Mouse (Mus musculus) embryonic facial prominence, embryonic 12.5 days (tissue): ENCODE measurements around the gene Btrc. TPM values are rescaled to one million over a fixed set of nuclear protein-coding genes. Genes with fewer than 3 reads are reported as not detected.
A peak's percentile ranks its signal among the peaks of the same experiment; 100 is the strongest.

Source experiments
- ATAC-seq: fragments of 200-750 bp; cut with Nextera tagmentation; 2 replicates; pipeline ENCODE4 v1.8.0; 2017; ENCODE audit not compliant: insufficient number of reproducible peaks, insufficient read depth, low FRiP score, low TSS enrichment
- H3K27ac ChIP-seq: fragments of 300-500 bp; sonication (generic); 2 replicates; pipeline ENCODE4 v1.5.1; 2016; ENCODE audit warnings: mild to moderate bottlenecking
- H3K27me3 ChIP-seq: fragments of 300-500 bp; sonication (generic); 2 replicates; pipeline ENCODE4 v1.6.1; 2016; ENCODE audit warnings: mild to moderate bottlenecking, moderate library complexity
- H3K36me3 ChIP-seq: fragments of 300-500 bp; sonication (generic); 2 replicates; pipeline ENCODE4 v1.6.1; 2016; ENCODE audit warnings: mild to moderate bottlenecking
- H3K4me1 ChIP-seq: fragments of 300-500 bp; sonication (generic); 2 replicates; pipeline ENCODE4 v1.6.1; 2016
- H3K4me2 ChIP-seq: fragments of 300-500 bp; sonication (generic); replicated peaks from 2 replicates; pipeline ENCODE4 v1.6.1; 2016; ENCODE audit warnings: mild to moderate bottlenecking, moderate library complexity
- H3K4me3 ChIP-seq: fragments of 300-500 bp; sonication (generic); 2 replicates; pipeline ENCODE4 v1.5.1; 2016; ENCODE audit warnings: mild to moderate bottlenecking
- H3K9ac ChIP-seq: fragments of 300-500 bp; sonication (generic); 2 replicates; pipeline ENCODE4 v1.6.1; 2016; ENCODE audit warnings: mild to moderate bottlenecking, moderate library complexity
- H3K9me3 ChIP-seq: fragments of 300-500 bp; sonication (generic); 2 replicates; pipeline ENCODE4 v1.6.1; 2016; ENCODE audit warnings: mild to moderate bottlenecking, moderate library complexity
- WGBS: fragments of 180-500 bp; shearing (Covaris S2); methylation state at CpG from one replicate; pipeline ENCODE4 v1.1.7; 2016; 5-methylcytosine and 5-hydroxymethylcytosine counted together
- polyA plus RNA-seq: library from polyadenylated mRNA; unstranded; fragments of >200 nt; fragmentation: Nextera tagmentation; extraction: Ambion mirVana; gene quantifications from 2 replicates; pipeline ENCODE4 v1.2.1, GENCODE M21; 2016

The Btrc gene
- polyA plus RNA-seq, 1 experiment from 2014 or later: 59.4 TPM

GRCm38 (mm10) chr19:45447886-45448285 lies 84.4 kb downstream of the Btrc start:
- Histone ChIP-seq H3K36me3 (no peaks in the 10 kb centered on the region), H3K27me3 (no peaks in the 10 kb centered on the region), H3K4me3 (no peak overlapping the region), H3K27ac (no peak overlapping the region), H3K4me1 (peaks cover 3% of the 10 kb centered on the region; the same call in 1 of the 2 replicates), H3K9ac (no peak overlapping the region), H3K4me2 (no peak overlapping the region), H3K9me3 (no peaks in the 10 kb centered on the region)
- no peak for ATAC-seq
- 88% methylated on average over 1 of the region's 1 CpGs for WGBS

DNA sequence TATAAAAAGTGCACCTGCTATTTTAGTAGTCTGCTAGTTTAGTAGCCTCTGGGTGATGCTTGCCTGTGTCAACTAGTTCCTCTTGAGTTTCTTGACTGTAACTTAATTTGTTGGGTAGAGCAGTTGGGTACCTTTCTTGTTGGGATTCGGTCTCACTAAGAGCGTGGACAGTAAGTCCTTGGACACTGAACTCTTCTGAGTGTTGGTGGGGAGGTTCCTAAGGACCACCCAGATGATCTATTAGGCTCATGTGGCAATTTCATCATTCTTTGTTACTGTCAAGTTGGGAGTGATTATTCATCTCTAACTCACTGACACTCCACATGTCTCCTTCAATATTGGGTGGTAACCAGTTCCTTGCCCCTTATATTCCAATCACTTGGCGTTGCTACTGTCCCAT lies 90.9 kb downstream of the Btrc start:
- H3K27ac ChIP-seq: no peak overlapping the region

DNA sequence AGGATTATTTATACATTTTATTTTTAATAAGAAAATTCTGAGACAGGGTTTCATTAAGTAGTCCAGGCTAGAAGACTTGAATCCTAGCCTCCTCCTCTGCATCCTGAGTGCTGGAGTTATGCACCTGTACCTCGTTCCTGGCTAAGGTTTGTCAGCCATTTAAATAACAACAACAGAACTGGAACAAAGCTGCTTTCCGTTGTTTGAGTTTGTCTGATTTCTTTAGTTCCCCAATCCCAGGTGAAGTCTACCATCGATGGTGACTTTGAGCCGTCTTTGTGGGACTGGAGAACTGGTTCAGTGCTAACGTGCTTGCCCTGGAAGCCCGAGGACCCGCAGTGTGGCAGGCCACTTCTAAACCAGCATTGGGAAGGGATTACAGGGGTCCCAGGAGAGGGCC lies 93.4 kb downstream of the Btrc start:
- H3K4me1 ChIP-seq: 0 out of 2 replicates have a peak, but pooled peaks cover 8% of the 10 kb centered on the region
- no peak overlapping the region for H3K4me3 ChIP-seq
- 88% methylated on average over 7 of the region's 7 CpGs for WGBS
- no peaks in the 10 kb centered on the region for H3K36me3 ChIP-seq
- H3K9me3 ChIP-seq: no peaks in the 10 kb centered on the region
- no peak overlapping the region for H3K27ac ChIP-seq
- no peak overlapping the region for H3K4me2 ChIP-seq
- no peaks in the 10 kb centered on the region for H3K27me3 ChIP-seq
- H3K9ac ChIP-seq: no peak overlapping the region
- ATAC-seq: no peak

More for the DNA sequence above, 90.9 kb downstream of the Btrc start:
- no peak overlapping the region for H3K9ac ChIP-seq
- no peak overlapping the region for H3K4me2 ChIP-seq
- H3K4me3 ChIP-seq: no peak overlapping the region
- 0 out of 2 replicates have a peak, but pooled peaks cover 5% of the 10 kb centered on the region for H3K4me1 ChIP-seq
- no peaks in the 10 kb centered on the region for H3K27me3 ChIP-seq
- 96% methylated on average over 3 of the region's 3 CpGs for WGBS
- ATAC-seq: no peak
- no peaks in the 10 kb centered on the region for H3K36me3 ChIP-seq
- H3K9me3 ChIP-seq: no peaks in the 10 kb centered on the region

- ATAC-seq: no peak
- H3K27ac ChIP-seq: no peak overlapping the region
Observed at GRCm38 (mm10) chr19:45458702-45459101, 95.2 kb downstream of the Btrc start.

DNA sequence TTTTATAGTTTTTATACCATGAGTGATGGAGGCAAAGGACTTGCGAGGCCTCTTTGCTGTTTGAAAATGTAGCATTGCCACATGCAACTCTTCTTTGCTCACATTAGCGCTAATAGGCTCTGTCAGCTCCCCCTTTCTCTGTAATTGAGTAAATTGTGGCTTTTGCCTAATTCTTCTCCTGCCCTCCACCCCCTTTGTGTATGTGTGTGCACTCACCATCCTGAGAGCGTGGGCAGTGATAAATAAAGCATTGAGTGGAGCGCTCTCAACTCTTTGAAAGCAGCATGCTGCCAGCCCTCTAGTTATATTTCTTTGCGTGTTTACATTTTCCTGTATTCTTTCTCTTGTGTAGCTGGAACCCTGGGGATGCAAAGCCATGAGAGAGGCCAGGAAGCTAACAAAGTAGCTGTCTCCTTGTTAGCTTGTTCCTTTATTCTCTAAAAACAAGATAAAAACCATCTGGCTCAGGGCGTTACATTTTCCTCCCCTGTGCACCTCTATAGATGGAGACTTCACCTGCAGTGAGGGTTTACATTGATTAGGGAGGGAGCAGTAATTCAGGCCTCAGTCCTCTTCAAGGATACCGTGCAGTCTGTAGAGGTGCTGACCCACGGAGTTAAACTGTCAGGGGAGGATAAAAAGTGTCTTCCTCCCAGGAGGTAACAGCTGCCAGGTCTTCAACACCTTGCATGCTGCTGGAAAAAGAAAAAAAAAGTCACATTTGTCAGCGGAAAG lies 96.6 kb downstream of the Btrc start:
- Histone ChIP-seq H3K36me3 (no peaks in the 10 kb centered on the region), H3K4me3 (no peak overlapping the region), H3K9me3 (no peaks in the 10 kb centered on the region), H3K9ac (no peak overlapping the region), H3K27me3 (no peaks in the 10 kb centered on the region), H3K27ac (no peak overlapping the region), H3K4me2 (no peak overlapping the region), H3K4me1 (0 out of 2 replicates have a peak, but pooled peaks cover 8% of the 10 kb centered on the region)
- no peak for ATAC-seq
- 46% methylated on average over 9 of the region's 9 CpGs for WGBS

More at GRCm38 (mm10) chr19:45458702-45459101, 95.2 kb downstream of the Btrc start:
- H3K27me3 ChIP-seq: no peaks in the 10 kb centered on the region
- H3K9me3 ChIP-seq: no peaks in the 10 kb centered on the region
- no peak overlapping the region for H3K9ac ChIP-seq
- no peaks in the 10 kb centered on the region for H3K36me3 ChIP-seq
- WGBS: 29% methylated on average over 7 of the region's 7 CpGs
- 0 out of 2 replicates have a peak, but pooled peaks cover 8% of the 10 kb centered on the region for H3K4me1 ChIP-seq
- no peak overlapping the region for H3K4me3 ChIP-seq
- no peak overlapping the region for H3K4me2 ChIP-seq

GRCm38 (mm10) chr19:45460749-45461736 lies 97.5 kb downstream of the Btrc start:
- no peaks in the 10 kb centered on the region for H3K9me3 ChIP-seq
- WGBS: 64% methylated on average over 10 of the region's 10 CpGs
- ATAC-seq: no peak
- no peak overlapping the region for H3K9ac ChIP-seq
- no peak overlapping the region for H3K4me3 ChIP-seq
- no peaks in the 10 kb centered on the region for H3K27me3 ChIP-seq
- no peak overlapping the region for H3K27ac ChIP-seq
- H3K36me3 ChIP-seq: no peaks in the 10 kb centered on the region
- no peak overlapping the region for H3K4me2 ChIP-seq
- 0 out of 2 replicates have a peak, but pooled peaks cover 8% of the 10 kb centered on the region for H3K4me1 ChIP-seq

GRCm38 (mm10) chr19:45469760-45470159 lies 106.2 kb downstream of the Btrc start:
- no peak overlapping the region for H3K4me2 ChIP-seq
- H3K27ac ChIP-seq: no peak overlapping the region
- H3K9ac ChIP-seq: no peak overlapping the region
- no peaks in the 10 kb centered on the region for H3K9me3 ChIP-seq
- no peak overlapping the region for H3K4me3 ChIP-seq
- H3K36me3 ChIP-seq: peaks cover 4% of the 10 kb centered on the region; the same call in 1 of the 2 replicates
- WGBS: 98% methylated on average over 5 of the region's 5 CpGs
- no peak for ATAC-seq
- H3K4me1 ChIP-seq: peaks cover 5% of the 10 kb centered on the region; the same call in 1 of the 2 replicates
- no peaks in the 10 kb centered on the region for H3K27me3 ChIP-seq

DNA sequence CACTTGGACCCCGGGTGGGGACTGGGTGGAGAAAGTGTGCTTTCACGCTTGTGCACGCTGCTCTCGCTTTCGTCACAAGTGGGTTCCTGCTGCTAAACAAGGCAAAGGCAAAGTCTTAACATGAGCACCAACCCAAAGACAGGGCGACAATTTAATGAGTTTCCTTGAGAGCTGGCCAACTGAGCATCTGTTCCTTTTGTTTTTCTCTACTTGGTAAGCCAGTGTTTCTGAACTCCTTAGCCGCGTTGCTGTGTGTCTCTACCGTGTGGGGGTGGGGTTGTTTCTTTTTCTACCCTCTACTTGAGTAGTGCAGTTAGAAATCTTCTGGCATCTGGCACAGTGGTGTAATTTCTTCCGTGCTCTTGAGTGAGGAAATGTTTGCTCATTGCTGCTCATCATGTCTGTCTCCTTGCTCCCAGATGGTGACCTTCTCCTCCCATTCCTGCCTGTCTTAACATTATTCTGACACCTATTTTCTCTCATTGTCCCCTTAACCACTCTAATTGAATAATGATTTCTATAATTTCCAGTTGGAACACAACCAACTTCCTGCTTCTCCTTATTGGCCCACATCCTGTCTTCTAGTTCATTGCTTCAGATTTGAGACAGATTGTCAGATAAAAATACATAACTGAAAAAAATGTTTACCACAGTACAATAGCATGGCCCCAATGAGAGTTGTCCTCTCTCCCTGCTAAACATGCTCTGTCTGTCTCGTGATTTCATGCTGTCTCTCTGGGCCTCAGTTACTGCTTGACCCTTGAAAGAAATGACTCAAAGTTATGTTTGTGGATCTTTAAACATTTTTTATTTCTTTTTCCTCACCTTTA lies 109.4 kb downstream of the Btrc start:
- Histone ChIP-seq H3K27ac (no peak overlapping the region), H3K9me3 (no peaks in the 10 kb centered on the region), H3K4me1 (peaks cover 19% of the 10 kb centered on the region), H3K36me3 (peaks cover 4% of the 10 kb centered on the region; the same call in 1 of the 2 replicates), H3K27me3 (no peaks in the 10 kb centered on the region), H3K9ac (no peak overlapping the region), H3K4me3 (no peak overlapping the region), H3K4me2 (no peak overlapping the region)
- 70% methylated on average over 11 of the region's 11 CpGs for WGBS
- no peak for ATAC-seq

DNA sequence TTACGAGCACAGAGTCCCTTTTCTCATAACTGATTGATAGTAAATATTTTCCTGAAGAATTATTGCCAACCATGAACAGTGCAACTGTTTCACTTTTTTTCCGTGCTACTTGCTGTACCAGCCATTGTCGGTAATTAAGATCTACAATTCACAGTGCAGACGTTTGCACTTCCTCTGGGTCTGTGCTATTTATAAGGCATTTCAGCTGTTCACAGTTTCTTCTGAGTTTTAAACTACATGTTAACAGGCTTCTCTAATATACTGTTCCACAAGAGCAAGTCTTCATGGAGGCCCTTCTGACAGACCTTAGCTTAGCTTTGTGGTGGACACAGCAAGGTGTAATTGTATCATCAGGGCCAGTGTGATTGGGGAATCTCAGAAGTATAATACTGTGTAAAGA lies 111.2 kb downstream of the Btrc start:
- no peaks in the 10 kb centered on the region for H3K27me3 ChIP-seq
- H3K4me1 ChIP-seq: peaks cover 19% of the 10 kb centered on the region
- 72% methylated on average over 4 of the region's 4 CpGs for WGBS
- H3K36me3 ChIP-seq: peaks cover 4% of the 10 kb centered on the region; the same call in 1 of the 2 replicates
- no peaks in the 10 kb centered on the region for H3K9me3 ChIP-seq
- no peak overlapping the region for H3K4me2 ChIP-seq
- H3K4me3 ChIP-seq: no peak overlapping the region
- H3K27ac ChIP-seq: no peak overlapping the region
- no peak overlapping the region for H3K9ac ChIP-seq
- ATAC-seq: no peak

DNA sequence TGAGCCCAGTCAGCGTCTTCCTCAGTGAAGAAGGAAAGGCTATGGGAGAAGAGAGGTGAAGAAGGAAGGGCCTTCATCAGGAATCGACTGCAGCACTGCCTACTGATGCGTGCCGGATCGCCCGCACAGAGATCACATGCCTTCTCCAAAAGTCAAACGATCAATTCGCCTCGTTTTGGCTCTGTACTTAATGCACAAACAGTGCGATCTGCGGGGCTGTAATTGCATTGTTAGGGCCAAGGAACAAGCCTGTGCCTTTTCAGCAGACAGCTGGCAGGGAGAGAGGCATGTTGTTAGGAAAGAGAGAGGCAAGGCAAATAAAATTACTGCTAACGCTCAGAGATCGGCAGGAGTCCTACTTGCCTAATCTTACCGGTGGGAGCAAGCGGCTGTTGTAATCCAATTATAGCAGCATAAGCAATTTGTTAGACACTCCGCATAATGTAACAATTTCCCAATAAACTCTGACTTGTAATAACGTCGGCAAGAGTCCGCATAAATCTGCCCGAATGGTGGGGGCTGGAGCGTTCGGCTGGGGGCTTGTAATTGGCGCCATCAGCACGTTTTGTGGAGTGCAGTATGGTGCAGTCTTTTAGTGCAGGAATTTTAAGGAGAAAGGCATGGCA lies 112.5 kb downstream of the Btrc start:
- H3K4me3 ChIP-seq: no peak overlapping the region
- peak; percentile 28; the same call in 1 of the 2 replicates for ATAC-seq
- WGBS: 43% methylated on average over 24 of the region's 24 CpGs
- H3K9me3 ChIP-seq: no peaks in the 10 kb centered on the region
- H3K4me2 ChIP-seq: peak overlapping the region; percentile 25
- no peaks in the 10 kb centered on the region for H3K27me3 ChIP-seq
- H3K9ac ChIP-seq: no peak overlapping the region
- H3K36me3 ChIP-seq: peaks cover 4% of the 10 kb centered on the region; the same call in 1 of the 2 replicates
- H3K27ac ChIP-seq: no peak overlapping the region
- H3K4me1 ChIP-seq: peaks cover 19% of the 10 kb centered on the region
